Mouse (Mus musculus): Measurements from ENCODE around the gene Scarb2.

Gene Scarb2

GRCm38 (mm10) chr5:92438540-92438939 lies 68.1 kb downstream of the Scarb2 start:
- no peak for DNase-seq (ENCODE audit: low read depth, low spot score)

GRCm38 (mm10) chr5:92435025-92435584 lies 71.5 kb downstream of the Scarb2 start, which contains the start of gene Nup54:
Gene Nup54, minus strand, starts transcription at chr5:92435219.
- peak; percentile 98 for DNase-seq (ENCODE audit: low read depth, low spot score)

- peak; percentile 28 for DNase-seq (ENCODE audit: low read depth, low spot score)
Measured at GRCm38 (mm10) chr5:92434571-92434985, 72.1 kb downstream of the Scarb2 start.

GRCm38 (mm10) chr5:92434070-92434469 lies 72.6 kb downstream of the Scarb2 start:
- peak; percentile 38 for DNase-seq (ENCODE audit: low read depth, low spot score)

- no peak for DNase-seq (ENCODE audit: low read depth, low spot score)
Measured at GRCm38 (mm10) chr5:92431611-92432010, 75.0 kb downstream of the Scarb2 start.

- no peak for DNase-seq (ENCODE audit: low read depth, low spot score)
Measured at GRCm38 (mm10) chr5:92430723-92431122, 75.9 kb downstream of the Scarb2 start.

- no peak for DNase-seq (ENCODE audit: low read depth, low spot score)
Measured at GRCm38 (mm10) chr5:92424126-92424525, 82.5 kb downstream of the Scarb2 start.

GRCm38 (mm10) chr5:92413982-92414375 lies 92.7 kb downstream of the Scarb2 start:
- no peak for DNase-seq (ENCODE audit: low read depth, low spot score)

- peak; percentile 30 for DNase-seq (ENCODE audit: low read depth, low spot score)
Measured at GRCm38 (mm10) chr5:92413271-92413981, 93.2 kb downstream of the Scarb2 start.

- no peak for DNase-seq (ENCODE audit: low read depth, low spot score)
Measured at GRCm38 (mm10) chr5:92411461-92412140, 95.0 kb downstream of the Scarb2 start.

GRCm38 (mm10) chr5:92410486-92410885 lies 96.1 kb downstream of the Scarb2 start:
- no peak for DNase-seq (ENCODE audit: low read depth, low spot score)

- no peak for DNase-seq (ENCODE audit: low read depth, low spot score)
Measured at GRCm38 (mm10) chr5:92409361-92410155, 97.1 kb downstream of the Scarb2 start.

GRCm38 (mm10) chr5:92404400-92404678 lies 102.3 kb downstream of the Scarb2 start:
- no peak for DNase-seq (ENCODE audit: low read depth, low spot score)

GRCm38 (mm10) chr5:92403562-92404399 lies 102.9 kb downstream of the Scarb2 start:
- no peak for DNase-seq (ENCODE audit: low read depth, low spot score)

GRCm38 (mm10) chr5:92402816-92403215 lies 103.8 kb downstream of the Scarb2 start:
- no peak for DNase-seq (ENCODE audit: low read depth, low spot score)

- DNase-seq (ENCODE audit: low read depth, low spot score): peak; percentile 91
Measured at GRCm38 (mm10) chr5:92398153-92398552, 108.5 kb downstream of the Scarb2 start.

GRCm38 (mm10) chr5:92396476-92396875 lies 110.2 kb downstream of the Scarb2 start:
- no peak for DNase-seq (ENCODE audit: low read depth, low spot score)

GRCm38 (mm10) chr5:92395764-92396163 lies 110.9 kb downstream of the Scarb2 start:
- DNase-seq (ENCODE audit: low read depth, low spot score): no peak

- no peak for DNase-seq (ENCODE audit: low read depth, low spot score)
Measured at GRCm38 (mm10) chr5:92393863-92394262, 112.8 kb downstream of the Scarb2 start.

GRCm38 (mm10) chr5:92392542-92392941 lies 114.1 kb downstream of the Scarb2 start:
- DNase-seq (ENCODE audit: low read depth, low spot score): peak; percentile 27
